8 mouse cellular contexts compared by ENCODE assay signal in genomic region chr13:107022266-107023171, GRCm38 (mm10). TPM values are rescaled to one million over a fixed set of nuclear protein-coding genes. Genes with fewer than 3 reads are reported as not detected.
A peak's percentile ranks its signal among the peaks of the same experiment; 100 is the strongest.
DNase-seq lines count a peak whose midpoint lies in the region; ATAC-seq and TF ChIP-seq lines count a peak whose summit lies in the region.

No protein-coding gene starts in this region.

- H3K27ac ChIP-seq in bone marrow macrophage, adult 2 months (ENCODE audit: insufficient read depth, low read depth, low read length), result peak overlapping the region; percentile 65
- peak overlapping the region; percentile 94 for H3K27ac ChIP-seq in embryonic fibroblast, embryonic 13.5 days (ENCODE audit: insufficient read depth, low read length)
- peak overlapping the region; percentile 93 for H3K27ac ChIP-seq in heart, embryonic 11.5 days (ENCODE audit: low read depth, low read length)
- peak overlapping the region; percentile 95 for H3K27ac ChIP-seq in kidney, embryonic 15.5 days
- peak overlapping the region; percentile 93 for H3K27ac ChIP-seq in liver, embryonic 11.5 days (ENCODE audit: low read depth, low read length)

- peak overlapping the region; percentile 90 for H3K4me2 ChIP-seq in heart, embryonic 11.5 days
- H3K4me2 ChIP-seq in kidney, embryonic 15.5 days, result peak overlapping the region; percentile 83
- peak overlapping the region; percentile 92 for H3K4me2 ChIP-seq in liver, embryonic 11.5 days

- H3K4me1 ChIP-seq in bone marrow macrophage, adult 2 months (ENCODE audit: control insufficient read depth, insufficient read depth, low read length), result peaks cover 30% of the 10 kb centered on the region
- peaks cover 13% of the 10 kb centered on the region for H3K4me1 ChIP-seq in embryonic fibroblast, embryonic 13.5 days (ENCODE audit: control insufficient read depth, insufficient read depth, low read length)
- peaks cover 4% of the 10 kb centered on the region; the same call in 1 of the 2 replicates for H3K4me1 ChIP-seq in heart, embryonic 11.5 days (ENCODE audit: control insufficient read depth, insufficient read depth, low read length)
- H3K4me1 ChIP-seq in kidney, embryonic 15.5 days, result peaks cover 19% of the 10 kb centered on the region; the same call in 1 of the 2 replicates
- peaks cover 26% of the 10 kb centered on the region for H3K4me1 ChIP-seq in liver, embryonic 11.5 days (replicated peaks; ENCODE audit: control insufficient read depth, insufficient read depth, low read length)

- H3K27me3 ChIP-seq in C2C12 (ENCODE audit: control insufficient read depth, insufficient read depth, insufficient read length), result no peaks in the 10 kb centered on the region
- H3K27me3 ChIP-seq in heart, embryonic 11.5 days (ENCODE audit: control insufficient read depth, insufficient read depth, low read length), result no peaks in the 10 kb centered on the region
- H3K27me3 ChIP-seq in kidney, embryonic 15.5 days, result no peaks in the 10 kb centered on the region
- no peaks in the 10 kb centered on the region for H3K27me3 ChIP-seq in liver, embryonic 11.5 days (replicated peaks; ENCODE audit: control insufficient read depth, insufficient read depth, low read length)
- H3K27me3 ChIP-seq in splenic B cell, adult 2 months (ENCODE audit: control insufficient read depth, insufficient read depth, low read length, poor library complexity, severe bottlenecking), result no peaks in the 10 kb centered on the region

- peaks cover 5% of the 10 kb centered on the region for H3K36me3 ChIP-seq in C2C12 (ENCODE audit: control insufficient read depth, insufficient read depth)
- H3K36me3 ChIP-seq in heart, embryonic 11.5 days (ENCODE audit: control insufficient read depth, insufficient read depth, low read length), result no peaks in the 10 kb centered on the region
- H3K36me3 ChIP-seq in kidney, embryonic 15.5 days, result peaks cover 5% of the 10 kb centered on the region; the same call in 1 of the 2 replicates
- H3K36me3 ChIP-seq in liver, embryonic 11.5 days (ENCODE audit: control insufficient read depth, insufficient read depth, low read length), result no peaks in the 10 kb centered on the region
- H3K36me3 ChIP-seq in splenic B cell, adult 2 months (ENCODE audit: control insufficient read depth, insufficient read depth, low read length, poor library complexity, severe bottlenecking), result no peaks in the 10 kb centered on the region

- H3K9ac ChIP-seq in heart, embryonic 11.5 days (ENCODE audit: low read depth, low read length), result peak overlapping the region; percentile 91
- H3K9ac ChIP-seq in kidney, embryonic 15.5 days, result peak overlapping the region; percentile 91
- H3K9ac ChIP-seq in liver, embryonic 11.5 days (ENCODE audit: low read depth, low read length), result peak overlapping the region; percentile 96

- DNase-seq in liver, embryonic 11.5 days (ENCODE audit: low spot score), result peak; percentile 78
- DNase-seq in naive thymus-derived CD4-positive, alpha-beta T cell, adult 2 months (ENCODE audit: low read depth), result peak; percentile 83
- DNase-seq in splenic B cell, adult 2 months (ENCODE audit: low read depth, low spot score), result peak; percentile 84

- no peak for TF ChIP-seq POLR2A in bone marrow macrophage, adult 2 months (IDR thresholded peaks at IDR 0.05; ENCODE audit: borderline replicate concordance, low read depth, low read length)
- TF ChIP-seq POLR2A in embryonic fibroblast, embryonic 13.5 days (IDR thresholded peaks at IDR 0.05; ENCODE audit: low read depth, low read length), result peak; percentile 75

- H3K79me3 ChIP-seq in C2C12 (ENCODE audit: low read depth), result peaks cover 42% of the 10 kb centered on the region

- no peak for TF ChIP-seq CTCF in C2C12 (IDR thresholded peaks at IDR 0.05; ENCODE audit: control insufficient read depth, insufficient read depth, insufficient read length)
- no peak for TF ChIP-seq CTCF in bone marrow macrophage, adult 2 months (IDR thresholded peaks at IDR 0.05; ENCODE audit: low read depth, low read length)
- no peak for TF ChIP-seq CTCF in embryonic fibroblast, embryonic 13.5 days (IDR thresholded peaks at IDR 0.05; ENCODE audit: borderline replicate concordance, insufficient read depth, low read length)

- WGBS in heart, embryonic 11.5 days (ENCODE audit: insufficient replicate concordance), result 1% methylated on average over 56 of the region's 97 CpGs
- under 1% methylated on average over 71 of the region's 97 CpGs for WGBS in kidney, embryonic 15.5 days
- WGBS in liver, embryonic 11.5 days, result 2% methylated on average over 81 of the region's 97 CpGs

- H3K4me3 ChIP-seq in C2C12 (ENCODE audit: insufficient read depth, poor library complexity, severe bottlenecking), result peak overlapping the region; percentile 48
- peak overlapping the region; percentile 100 for H3K4me3 ChIP-seq in bone marrow macrophage, adult 2 months (ENCODE audit: insufficient read depth, low read length)
- H3K4me3 ChIP-seq in embryonic fibroblast, embryonic 13.5 days (ENCODE audit: insufficient read depth, low read length), result peak overlapping the region; percentile 68
- peak overlapping the region; percentile 96 for H3K4me3 ChIP-seq in heart, embryonic 11.5 days (ENCODE audit: low read depth, low read length)
- peak overlapping the region; percentile 96 for H3K4me3 ChIP-seq in kidney, embryonic 15.5 days (replicated peaks)
- peak overlapping the region; percentile 98 for H3K4me3 ChIP-seq in liver, embryonic 11.5 days (ENCODE audit: low read depth, low read length)

- peak overlapping the region; percentile 98 for H3ac ChIP-seq in C2C12 (ENCODE audit: control insufficient read depth, insufficient read length, low read depth)

- ATAC-seq in heart, embryonic 11.5 days (replicated peaks; ENCODE audit: insufficient number of reproducible peaks, low FRiP score, low TSS enrichment), result peak; percentile 96
- peak; percentile 97 for ATAC-seq in kidney, embryonic 15.5 days (replicated peaks; ENCODE audit: low FRiP score)
- ATAC-seq in liver, embryonic 11.5 days (replicated peaks; ENCODE audit: low FRiP score), result peak; percentile 94

- H3K79me2 ChIP-seq in C2C12 (ENCODE audit: control insufficient read depth, insufficient read depth), result peaks cover 45% of the 10 kb centered on the region

- no peaks in the 10 kb centered on the region for H3K9me3 ChIP-seq in heart, embryonic 11.5 days (replicated peaks; ENCODE audit: control insufficient read depth, low read length)
- no peaks in the 10 kb centered on the region for H3K9me3 ChIP-seq in kidney, embryonic 15.5 days (replicated peaks)
- H3K9me3 ChIP-seq in liver, embryonic 11.5 days (ENCODE audit: control insufficient read depth, low read length), result no peaks in the 10 kb centered on the region

TF ChIP-seq in C2C12, 6 proteins besides CTCF, POLR2A, EP300 and RAD21:
- peak; percentile 92 for TF ChIP-seq MAX (IDR thresholded peaks at IDR 0.05)
- no peak for TF ChIP-seq MYOD1 (IDR thresholded peaks at IDR 0.05; ENCODE audit: control insufficient read depth, insufficient read length, low read depth)

RNA-seq across cellular contexts. Expression of gene Kif2a, which starts 0.6 kb away (rescaled TPM):
- polyA plus RNA-seq in C2C12 (2012; fragmentation: generic; extraction: Trizol), result 21.7 TPM
- polyA plus RNA-seq in bone marrow macrophage, adult 2 months (2012; ENCODE audit: insufficient read depth, insufficient read length, missing spikeins), result 49.3 and 52.1 TPM in 2 replicates
- polyA plus RNA-seq in embryonic fibroblast, embryonic 13.5 days (2011; ENCODE audit: insufficient read length, low read depth, missing spikeins), result 125 and 142 TPM in 2 replicates
- polyA plus RNA-seq in heart, embryonic 11.5 days (2014; fragmentation: Nextera tagmentation; extraction: Ambion mirVana), result 18.6 and 20.6 TPM in 2 replicates
- 15.5 TPM in 2 replicates for polyA plus RNA-seq in kidney, embryonic 15.5 days (2015; fragmentation: Nextera tagmentation; extraction: Ambion mirVana)
- 22.0 and 22.5 TPM in 2 replicates for polyA plus RNA-seq in liver, embryonic 11.5 days (2014; fragmentation: Nextera tagmentation; extraction: Ambion mirVana)

Comparison
In these comparisons a context has a peak if more than half of its experiments do, and no peak if none do; other contexts are left out.
1. Peak in every context shown above with its lines: DNase-seq, ATAC-seq, H3K4me3 ChIP-seq and H3K27ac ChIP-seq.
2. H3K4me3 ChIP-seq: peak in every context shown above with its lines; median percentile 100 in bone marrow macrophage, adult 2 months; 98 in liver, embryonic 11.5 days; 96 in heart, embryonic 11.5 days; 96 in kidney, embryonic 15.5 days; 68 in embryonic fibroblast, embryonic 13.5 days; 48 in C2C12.